Mouse (Mus musculus) MEL (cell line): Measurements from ENCODE around the gene Pparg. TPM values are rescaled to one million over a fixed set of nuclear protein-coding genes. Genes with fewer than 3 reads are reported as not detected.

ENCODE experiments used
- DNase-seq: peaks from one replicate; pipeline ENCODE4 v3.0.0; 2011; ENCODE audit warnings: low read depth, low spot score
- H3K27ac ChIP-seq: 2 replicates; pipeline ENCODE4 v1.5.1; 2012; ENCODE audit warnings: low read depth, mild to moderate bottlenecking, control low read depth, low read length, moderate library complexity; ENCODE audit not compliant: control insufficient read depth
- H3K27me3 ChIP-seq, 2 experiments: fragments of 150-350 bp in 1 of 2; sonication (generic) in 1 of 2; 2 replicates each; pipeline ENCODE4 v1.6.1; 2012; ENCODE audit warnings: low read length in 2 of 2, mild to moderate bottlenecking in 2 of 2, improper control_type of control experiment in 1 of 2, moderate library complexity in 1 of 2; ENCODE audit not compliant: insufficient read depth in 2 of 2, control insufficient read depth in 1 of 2
- H3K36me3 ChIP-seq, 2 experiments: 2 replicates each; pipeline ENCODE4 v1.6.1; 2012 to 2014; ENCODE audit warnings: low read length in 2 of 2, improper control_type of control experiment in 1 of 2, inconsistent platforms in 1 of 2, mild to moderate bottlenecking in 1 of 2; ENCODE audit not compliant: insufficient read depth in 2 of 2, control insufficient read depth in 1 of 2
- H3K4me1 ChIP-seq, 2 experiments: fragments of 150-350 bp in 1 of 2; sonication (generic) in 1 of 2; 2 replicates each; pipeline ENCODE4 v1.6.1; 2012; ENCODE audit warnings: low read length in 2 of 2, improper control_type of control experiment in 1 of 2, mild to moderate bottlenecking in 1 of 2; ENCODE audit not compliant: insufficient read depth in 2 of 2, control insufficient read depth in 1 of 2
- H3K4me3 ChIP-seq, 2 experiments: fragments of 150-350 bp in 1 of 2; sonication (generic) in 1 of 2; 2 replicates each; pipeline ENCODE4 v1.5.1; 2012; ENCODE audit warnings: low read depth in 2 of 2, low read length in 2 of 2, mild to moderate bottlenecking in 2 of 2, moderate library complexity in 2 of 2, control low read depth in 1 of 2, improper control_type of control experiment in 1 of 2; ENCODE audit not compliant: control insufficient read depth in 1 of 2, insufficient read depth in 1 of 2
- H3K79me2 ChIP-seq: 2 replicates; pipeline ENCODE4 v1.6.1; 2012; ENCODE audit warnings: mild to moderate bottlenecking, low read length, moderate library complexity; ENCODE audit not compliant: control insufficient read depth, poor library complexity, insufficient read depth
- H3K9ac ChIP-seq: 2 replicates; pipeline ENCODE4 v1.6.1; 2012; ENCODE audit warnings: low read depth, mild to moderate bottlenecking, control low read depth, low read length, moderate library complexity; ENCODE audit not compliant: control insufficient read depth, poor library complexity, severe bottlenecking
- H3K9me3 ChIP-seq: fragments of 150-350 bp; sonication (generic); replicated peaks from 2 replicates; pipeline ENCODE4 v1.6.1; 2012; ENCODE audit warnings: mild to moderate bottlenecking, low read length, improper control_type of control experiment, moderate library complexity; ENCODE audit not compliant: insufficient read depth
- BHLHE40 ChIP-seq: IDR thresholded peaks from 2 replicates; pipeline ENCODE4 v1.6.1; 2012; ENCODE audit warnings: low read depth, mild to moderate bottlenecking, inconsistent platforms, low read length, improper control_type of control experiment, borderline replicate concordance
- CHD2 ChIP-seq: IDR thresholded peaks from 2 replicates; pipeline ENCODE4 v1.6.1; 2011; ENCODE audit warnings: low read length, improper control_type of control experiment
- CTCF ChIP-seq, 3 experiments: IDR thresholded peaks in 2 of 3; conservative IDR thresholded peaks in 1 of 3; 2 replicates each; pipeline ENCODE4 v1.5.1; 2011 to 2012; ENCODE audit warnings: low read length in 3 of 3, low read depth in 2 of 3, mild to moderate bottlenecking in 2 of 3, improper control_type of control experiment in 1 of 3, inconsistent platforms in 1 of 3, mixed read lengths in 1 of 3, moderate library complexity in 1 of 3; ENCODE audit not compliant: control insufficient read depth in 1 of 3, insufficient read depth in 1 of 3, poor library complexity in 1 of 3, severe bottlenecking in 1 of 3
- E2F4 ChIP-seq: IDR thresholded peaks from 2 replicates; pipeline ENCODE4 v1.6.1; 2011; ENCODE audit warnings: low read depth, low read length, improper control_type of control experiment, borderline replicate concordance
- ELF1 ChIP-seq: IDR thresholded peaks from 2 replicates; pipeline ENCODE4 v1.6.1; 2014; ENCODE audit warnings: low read depth, mild to moderate bottlenecking, inconsistent platforms, low read length, improper control_type of control experiment, moderate library complexity
- GABPA ChIP-seq: IDR thresholded peaks from 2 replicates; pipeline ENCODE4 v1.6.1; 2012; ENCODE audit warnings: low read depth, mild to moderate bottlenecking, inconsistent platforms, low read length, improper control_type of control experiment, moderate library complexity
- GATA1 ChIP-seq: IDR thresholded peaks from 2 replicates; pipeline ENCODE4 v1.6.1; 2011; ENCODE audit warnings: low read depth, low read length, improper control_type of control experiment
- HCFC1 ChIP-seq: IDR thresholded peaks from 2 replicates; pipeline ENCODE4 v1.6.1; 2012; ENCODE audit warnings: low read depth, mild to moderate bottlenecking, inconsistent platforms, low read length, improper control_type of control experiment, moderate library complexity
- JUND ChIP-seq: IDR thresholded peaks from 2 replicates; pipeline ENCODE4 v1.6.1; 2011; ENCODE audit warnings: low read depth, mild to moderate bottlenecking, improper control_type of control experiment, low read length
- KAT2A ChIP-seq: conservative IDR thresholded peaks from 2 replicates; pipeline ENCODE4 v1.6.1; 2012; ENCODE audit warnings: low read depth, low read length, improper control_type of control experiment, inconsistent platforms
- MAFK ChIP-seq: IDR thresholded peaks from 2 replicates; pipeline ENCODE4 v1.6.1; 2011; ENCODE audit warnings: low read depth, mild to moderate bottlenecking, low read length, improper control_type of control experiment, borderline replicate concordance
- MAZ ChIP-seq: IDR thresholded peaks from 2 replicates; pipeline ENCODE4 v1.6.1; 2012; ENCODE audit warnings: low read depth, mild to moderate bottlenecking, inconsistent platforms, low read length, improper control_type of control experiment
- MEF2A ChIP-seq: IDR thresholded peaks from 2 replicates; pipeline ENCODE4 v1.6.1; 2014; ENCODE audit warnings: low read depth, mild to moderate bottlenecking, inconsistent platforms, low read length, improper control_type of control experiment; ENCODE audit not compliant: poor library complexity, insufficient replicate concordance, severe bottlenecking; ENCODE audit errors: extremely low read depth
- MXI1 ChIP-seq: IDR thresholded peaks from 2 replicates; pipeline ENCODE4 v1.6.1; 2011; ENCODE audit warnings: mild to moderate bottlenecking, low read depth, low read length, improper control_type of control experiment
- MYC ChIP-seq: IDR thresholded peaks from 2 replicates; pipeline ENCODE4 v1.6.1; 2011; ENCODE audit warnings: low read depth, mild to moderate bottlenecking, low read length, improper control_type of control experiment, moderate library complexity
- NELFE ChIP-seq: IDR thresholded peaks from 2 replicates; pipeline ENCODE4 v1.6.1; 2011; ENCODE audit warnings: low read depth, low read length, improper control_type of control experiment
- NRF1 ChIP-seq: IDR thresholded peaks from 2 replicates; pipeline ENCODE4 v1.6.1; 2014; ENCODE audit warnings: low read depth, mild to moderate bottlenecking, inconsistent platforms, low read length, improper control_type of control experiment, moderate library complexity; ENCODE audit not compliant: poor library complexity, insufficient read depth, severe bottlenecking
- POLR2A ChIP-seq, 2 experiments: IDR thresholded peaks; 2 replicates each; pipeline ENCODE4 v1.6.1; 2011 to 2012; ENCODE audit warnings: low read length in 2 of 2, mild to moderate bottlenecking in 2 of 2, control low read depth in 1 of 2, improper control_type of control experiment in 1 of 2, low read depth in 1 of 2, moderate library complexity in 1 of 2; ENCODE audit not compliant: control insufficient read depth in 1 of 2, insufficient read depth in 1 of 2, poor library complexity in 1 of 2
- POLR2AphosphoS2 ChIP-seq: IDR thresholded peaks from 2 replicates; pipeline ENCODE4 v1.6.1; 2011; ENCODE audit warnings: low read length, improper control_type of control experiment
- POLR2AphosphoS5 ChIP-seq: IDR thresholded peaks from 2 replicates; pipeline ENCODE4 v1.6.1; 2012; ENCODE audit warnings: low read depth, borderline replicate concordance, mild to moderate bottlenecking, inconsistent platforms, low read length, moderate library complexity, mixed read lengths
- RAD21 ChIP-seq: IDR thresholded peaks from 2 replicates; pipeline ENCODE4 v1.6.1; 2011; ENCODE audit warnings: mild to moderate bottlenecking, low read depth, low read length, improper control_type of control experiment
- SIN3A ChIP-seq: IDR thresholded peaks from 2 replicates; pipeline ENCODE4 v1.6.1; 2012; ENCODE audit warnings: low read length, improper control_type of control experiment, inconsistent platforms
- SMC3 ChIP-seq: IDR thresholded peaks from 2 replicates; pipeline ENCODE4 v1.6.1; 2011; ENCODE audit warnings: low read depth, low read length, improper control_type of control experiment
- TCF12 ChIP-seq: IDR thresholded peaks from 2 replicates; pipeline ENCODE4 v1.6.1; 2014; ENCODE audit warnings: low read depth, mild to moderate bottlenecking, inconsistent platforms, low read length, improper control_type of control experiment, moderate library complexity
- UBTF ChIP-seq: IDR thresholded peaks from 2 replicates; pipeline ENCODE4 v1.6.1; 2012; ENCODE audit warnings: low read depth, mild to moderate bottlenecking, inconsistent platforms, low read length, improper control_type of control experiment, moderate library complexity, borderline replicate concordance; ENCODE audit not compliant: insufficient read depth
- USF1 ChIP-seq: IDR thresholded peaks from 2 replicates; pipeline ENCODE4 v1.6.1; 2014; ENCODE audit warnings: low read depth, mild to moderate bottlenecking, inconsistent platforms, low read length, improper control_type of control experiment, moderate library complexity
- ZC3H11A ChIP-seq: IDR thresholded peaks from 2 replicates; pipeline ENCODE4 v1.6.1; 2012; ENCODE audit warnings: low read depth, mild to moderate bottlenecking, inconsistent platforms, low read length, improper control_type of control experiment
- ZMIZ1 ChIP-seq: IDR thresholded peaks from 2 replicates; pipeline ENCODE4 v1.6.1; 2012; ENCODE audit warnings: low read depth, mild to moderate bottlenecking, inconsistent platforms, low read length, improper control_type of control experiment, moderate library complexity
- ZNF384 ChIP-seq: IDR thresholded peaks from 2 replicates; pipeline ENCODE4 v1.6.1; 2012; ENCODE audit warnings: low read depth, mild to moderate bottlenecking, inconsistent platforms, low read length, improper control_type of control experiment
- polyA plus RNA-seq, 2 experiments: library from polyadenylated mRNA; stranded (reverse) in 1 of 2; unstranded in 1 of 2; fragments of >175 nt in 1 of 2; fragments of >200 nt in 1 of 2; gene quantifications; 2 replicates each; pipeline versions ENCODE4 v1.2.1 to v1.2.4; 2012; ENCODE audit warnings: low replicate concordance in 2 of 2, low read depth in 1 of 2; ENCODE audit not compliant: insufficient read length in 2 of 2, insufficient read depth in 1 of 2, missing spikeins in 1 of 2
- total RNA-seq: library from RNA; depleted of rRNA; stranded (reverse); fragments of 300-350 nt; gene quantifications from 2 replicates; pipeline ENCODE4 v1.2.3, GENCODE M21; 2012

Gene Pparg
- total and polyA plus RNA-seq, 3 experiments: 0.08 to 0.15 TPM; not detected in 1

DNA sequence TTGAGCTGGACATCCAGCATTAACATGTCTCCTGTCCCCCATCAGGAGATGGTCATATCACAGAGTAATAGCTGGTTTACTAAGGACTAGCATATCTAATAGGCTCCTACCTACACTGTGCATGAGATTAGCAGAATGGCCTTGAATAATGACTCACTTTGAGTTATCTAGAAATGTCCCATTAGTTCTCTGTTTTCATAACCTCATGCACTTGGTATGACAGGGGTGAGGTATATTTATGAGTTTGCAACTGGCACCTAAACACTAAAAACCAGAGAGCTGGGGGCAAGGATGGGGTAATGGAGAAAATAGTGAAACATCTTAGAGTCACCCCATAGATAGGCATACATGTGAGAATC lies 119.2 kb downstream of the Pparg start:
- H3K27ac ChIP-seq: peak overlapping the region; percentile 96
- H3K9me3 ChIP-seq: no peaks in the 10 kb centered on the region
- no peak for TF ChIP-seq UBTF
- no peak; the same call in 1 of the 2 replicates for TF ChIP-seq MYC
- TF ChIP-seq, all 39 proteins: peak for 0
- Histone ChIP-seq H3K36me3 (peaks cover 0 to 34% of the 10 kb centered on the region in 2 experiments; a peak in 2 of 4 replicates), H3K4me3 (no peak overlapping the region), H3K4me1 (peaks cover 5 to 20% of the 10 kb centered on the region in 2 experiments), H3K9ac (no peak overlapping the region), H3K79me2 (no peaks in the 10 kb centered on the region), H3K27me3 (no peaks in the 10 kb centered on the region)
- DNase-seq: no peak

DNA sequence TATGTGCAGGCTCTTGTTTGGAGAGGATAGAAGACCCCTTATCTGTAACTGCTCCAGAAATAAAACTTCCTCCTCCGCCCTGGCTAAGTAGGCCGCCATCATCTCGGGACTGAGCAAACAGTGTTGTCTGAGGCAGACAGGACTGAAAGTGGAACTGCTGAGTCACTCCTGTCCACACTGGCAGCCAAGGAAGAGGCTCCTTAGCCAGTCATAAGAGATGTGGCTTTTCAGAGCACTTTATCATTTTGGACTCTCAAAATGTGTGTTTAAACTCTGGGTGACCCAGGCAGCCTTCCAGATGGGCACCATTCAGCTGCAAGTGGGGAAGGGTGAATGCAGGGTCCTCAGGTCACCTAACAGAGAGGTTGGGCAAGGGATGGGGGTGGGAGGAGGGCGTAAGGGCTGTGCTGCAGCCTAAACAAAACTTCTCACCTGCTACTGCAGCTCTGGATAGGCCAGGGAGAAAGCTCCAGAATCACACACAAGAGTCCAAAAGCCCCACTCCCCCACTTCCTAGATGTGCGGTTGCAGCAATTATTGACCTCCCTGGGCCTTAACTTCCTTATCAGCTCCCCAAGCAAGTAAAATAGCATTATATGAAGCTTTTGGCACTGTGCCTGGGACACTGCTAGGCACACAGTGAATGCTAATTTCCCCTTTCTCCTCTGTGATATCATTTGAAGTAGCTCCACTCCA lies 119.7 kb downstream of the Pparg start:
- Histone ChIP-seq H3K79me2 (no peaks in the 10 kb centered on the region), H3K27ac (peak overlapping the region; percentile 96), H3K27me3 (no peaks in the 10 kb centered on the region), H3K9me3 (no peaks in the 10 kb centered on the region), H3K9ac (peak overlapping the region; percentile 24; the same call in 1 of the 2 replicates), H3K36me3 (peaks cover 0 to 36% of the 10 kb centered on the region in 2 experiments; a peak in 2 of 4 replicates), H3K4me1 (peaks cover 7 to 22% of the 10 kb centered on the region in 2 experiments), H3K4me3 (no peak overlapping the region)
- DNase-seq: peak; percentile 98
- peak; percentile 59; the same call in 1 of the 2 replicates for TF ChIP-seq POLR2AphosphoS2
- no peak for TF ChIP-seq RAD21
- TF ChIP-seq ZMIZ1: 0 out of 2 replicates have a peak, but pooled peaks have one; percentile 66
- peak; percentile 52 for TF ChIP-seq HCFC1
- TF ChIP-seq ZC3H11A: no peak; the same call in 1 of the 2 replicates
- peak; percentile 63; the same call in 1 of the 2 replicates for TF ChIP-seq JUND
- peak; percentile 25; the same call in 1 of the 2 replicates for TF ChIP-seq CHD2
- TF ChIP-seq MAZ: peak; percentile 75
- 0 out of 2 replicates have a peak, but pooled peaks have one; percentile 9 for TF ChIP-seq ZNF384
- TF ChIP-seq USF1: peak; percentile 23; the same call in 1 of the 2 replicates
- no peak for TF ChIP-seq SMC3
- no peak for TF ChIP-seq CTCF (IDR thresholded peaks at IDR 0.05 in 2 of 3, conservative IDR thresholded peaks at IDR 0.05 in 1 of 3; ENCODE audit: control insufficient read depth in 1 of 3, insufficient read depth in 1 of 3, low read depth in 2 of 3, low read length in 3 of 3, poor library complexity in 1 of 3, severe bottlenecking in 1 of 3)
- peak; percentile 49 for TF ChIP-seq KAT2A
- no peak for TF ChIP-seq MYC
- peak; percentile 67 for TF ChIP-seq ELF1
- TF ChIP-seq GABPA: peak; percentile 96
- TF ChIP-seq NRF1: peak; percentile 15; the same call in 1 of the 2 replicates
- TF ChIP-seq MAFK: peak; percentile 86
- peak; percentile 63 for TF ChIP-seq NELFE
- peak; percentile 73 for TF ChIP-seq SIN3A
- TF ChIP-seq MXI1: peak; percentile 71
- TF ChIP-seq BHLHE40: peak; percentile 69
- peak; percentile 94 for TF ChIP-seq GATA1
- no peak for TF ChIP-seq UBTF
- peak in 1 of 2 experiments; percentile 37; a peak in 1 of 4 replicates for TF ChIP-seq POLR2A (IDR thresholded peaks at IDR 0.05; ENCODE audit: control insufficient read depth in 1 of 2, insufficient read depth in 1 of 2, low read depth in 1 of 2, low read length in 2 of 2, poor library complexity in 1 of 2)
- TF ChIP-seq E2F4: no peak
- TF ChIP-seq POLR2AphosphoS5: no peak
- peak; percentile 91 for TF ChIP-seq MEF2A
- TF ChIP-seq TCF12: peak; percentile 85
